Mouse (Mus musculus) embryo, embryonic 11 days (tissue): ENCODE data around the gene Rmnd1.
"Not testable (repeated sequence)": the region's sequence is repeated elsewhere in the genome, so short reads cannot be mapped to it uniquely, and the experiment has no call there.

ENCODE experiments used
- DNase-seq: peaks from one replicate; pipeline ENCODE4 v3.0.0-alpha.2; 2015

Gene Rmnd1

GRCm38 (mm10) chr10:4432123-4432931 lies at the start of gene Rmnd1, which contains the start of gene Armt1:
Rmnd1 (minus strand) TSS chr10:4432388.
Armt1 (plus strand) TSS chr10:4432467.
- peak; percentile 95 for DNase-seq

DNA sequence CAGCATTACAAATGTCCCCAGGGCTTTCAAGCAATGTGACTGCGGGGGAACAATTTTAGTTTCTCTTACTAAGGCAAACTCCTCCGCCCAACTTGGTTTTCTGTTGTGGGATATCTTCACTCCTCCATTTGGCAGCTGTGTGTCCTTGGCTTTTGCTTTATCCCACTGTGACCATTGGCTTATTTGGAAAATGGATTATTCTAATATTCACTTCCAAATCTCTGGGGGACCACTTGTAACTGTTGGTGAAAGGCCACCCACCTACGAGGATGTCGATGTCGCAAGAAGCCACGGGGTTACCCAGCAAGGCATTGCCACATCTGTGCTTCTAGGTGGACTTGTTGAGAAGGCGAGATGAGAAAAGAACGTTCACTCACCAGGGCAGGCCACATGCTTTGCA lies 49.5 kb upstream of the Rmnd1 start:
- no peak for DNase-seq

DNA sequence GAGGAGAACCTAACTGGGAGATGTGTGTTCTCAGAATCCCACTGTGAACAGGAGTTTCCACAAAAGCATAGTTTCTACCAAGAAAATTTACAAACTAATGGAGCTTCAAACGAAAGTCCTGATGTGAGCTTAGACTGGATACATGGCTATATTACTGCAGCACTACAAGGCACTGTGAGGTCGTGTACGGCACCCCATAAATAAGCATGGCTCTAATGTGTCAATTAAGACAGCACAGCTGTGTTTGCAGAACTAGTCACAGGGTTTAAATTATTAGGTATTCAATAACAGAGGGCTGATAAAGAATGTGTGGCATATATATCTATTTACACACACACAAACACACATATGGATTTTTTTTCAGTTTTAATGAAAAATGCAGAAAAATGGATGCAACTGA lies 48.7 kb upstream of the Rmnd1 start:
- no peak for DNase-seq

GRCm38 (mm10) chr10:4476604-4477003 lies 44.4 kb upstream of the Rmnd1 start:
- DNase-seq = no peak

DNA sequence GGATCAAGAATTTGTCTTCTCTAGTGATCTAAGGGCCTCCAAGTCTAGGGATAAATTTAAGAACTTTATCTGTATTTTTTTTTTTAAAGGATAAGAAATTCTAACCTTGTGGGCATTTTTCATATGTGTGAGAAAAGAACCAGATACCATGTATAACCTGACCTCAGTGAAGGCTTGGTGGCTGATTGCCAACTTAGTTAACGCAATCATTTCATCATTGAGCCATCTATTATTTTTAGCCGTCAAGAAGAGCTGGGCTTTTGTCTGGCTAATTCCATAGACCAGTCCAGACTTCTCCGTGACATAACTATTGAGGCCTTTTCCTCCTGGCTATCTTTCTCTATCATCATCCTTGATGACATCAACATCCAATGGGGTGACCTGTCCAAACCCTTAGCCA lies 43.2 kb upstream of the Rmnd1 start:
- no peak for DNase-seq

- no peak for DNase-seq
Observed at GRCm38 (mm10) chr10:4473591-4473993, 41.4 kb upstream of the Rmnd1 start.

DNA sequence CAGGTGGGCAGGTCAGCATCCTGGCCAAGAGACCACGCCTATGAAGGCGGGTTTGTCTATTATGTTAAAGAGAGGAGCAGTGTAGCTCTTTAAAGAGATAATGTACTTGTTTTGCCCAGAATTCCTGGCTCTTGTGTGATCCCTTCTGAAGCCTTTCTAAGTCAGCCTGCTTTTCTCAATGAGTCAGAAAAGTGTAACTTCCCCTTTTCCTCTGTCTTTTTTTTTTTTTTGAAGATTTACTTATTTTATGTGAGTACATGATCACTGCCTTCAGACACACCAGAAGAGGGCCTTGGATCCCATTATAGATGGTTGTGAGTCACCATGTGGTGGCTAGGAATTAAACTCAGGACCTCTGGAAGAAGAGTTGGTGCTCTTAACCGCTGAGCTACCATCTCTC lies 37.2 kb upstream of the Rmnd1 start:
- no peak for DNase-seq

DNA sequence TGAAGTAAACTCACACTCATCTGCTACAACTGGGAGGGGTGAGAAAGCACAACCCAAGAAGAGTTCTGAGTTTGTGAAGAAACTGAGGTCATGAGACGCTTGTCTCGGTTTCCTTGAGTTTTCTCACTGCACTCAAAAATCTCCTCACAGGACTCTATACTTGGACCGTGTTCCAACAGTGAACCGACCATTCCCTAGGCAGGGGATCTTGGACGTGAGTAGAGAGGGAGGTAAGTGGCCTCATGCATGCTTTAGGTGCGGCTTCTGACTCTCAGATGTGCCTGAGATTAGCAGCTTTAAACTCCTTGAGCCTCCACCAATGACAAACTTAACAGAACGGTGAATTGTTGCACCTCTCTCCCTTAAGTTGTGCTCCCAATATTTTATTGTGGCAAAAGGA lies 33.6 kb upstream of the Rmnd1 start:
- no peak for DNase-seq

DNA sequence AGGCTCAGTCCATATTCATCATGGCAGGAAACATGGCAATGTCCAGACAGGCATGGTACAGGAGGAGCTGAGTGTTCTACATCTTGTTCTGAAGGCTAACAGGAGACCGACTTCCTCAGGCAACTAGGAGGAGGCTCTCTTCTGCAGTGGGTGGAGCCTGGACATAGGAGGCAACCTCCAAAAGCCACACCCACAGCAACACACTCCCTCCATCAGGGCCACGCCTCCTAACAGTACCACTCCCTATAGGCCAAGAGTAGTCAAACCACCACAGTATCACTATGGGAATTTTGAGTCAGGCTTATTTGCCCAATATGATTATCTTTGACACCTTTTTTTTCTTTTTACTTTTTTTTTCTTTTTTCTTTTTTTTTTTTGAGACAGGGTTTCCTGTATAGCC lies 28.0 kb upstream of the Rmnd1 start:
- no peak for DNase-seq

GRCm38 (mm10) chr10:4456409-4456808 lies 24.2 kb upstream of the Rmnd1 start:
- DNase-seq = no peak

- no peak for DNase-seq
Observed at GRCm38 (mm10) chr10:4435416-4435815, 3.2 kb upstream of the Rmnd1 start.

- DNase-seq = not testable (repeated sequence)
Observed at GRCm38 (mm10) chr10:4433871-4434270, 1.7 kb upstream of the Rmnd1 start.

- peak; percentile 47 for DNase-seq
Observed at GRCm38 (mm10) chr10:4432996-4433755, 988 bp upstream of the Rmnd1 start.

GRCm38 (mm10) chr10:4431746-4432122 lies 454 bp downstream of the Rmnd1 start:
- no peak for DNase-seq

GRCm38 (mm10) chr10:4430826-4431225 lies 1.4 kb downstream of the Rmnd1 start:
- DNase-seq = no peak

- DNase-seq = no peak
Observed at GRCm38 (mm10) chr10:4430399-4430798, 1.8 kb downstream of the Rmnd1 start.

- no peak for DNase-seq
Observed at GRCm38 (mm10) chr10:4425245-4425644, 6.9 kb downstream of the Rmnd1 start.

DNA sequence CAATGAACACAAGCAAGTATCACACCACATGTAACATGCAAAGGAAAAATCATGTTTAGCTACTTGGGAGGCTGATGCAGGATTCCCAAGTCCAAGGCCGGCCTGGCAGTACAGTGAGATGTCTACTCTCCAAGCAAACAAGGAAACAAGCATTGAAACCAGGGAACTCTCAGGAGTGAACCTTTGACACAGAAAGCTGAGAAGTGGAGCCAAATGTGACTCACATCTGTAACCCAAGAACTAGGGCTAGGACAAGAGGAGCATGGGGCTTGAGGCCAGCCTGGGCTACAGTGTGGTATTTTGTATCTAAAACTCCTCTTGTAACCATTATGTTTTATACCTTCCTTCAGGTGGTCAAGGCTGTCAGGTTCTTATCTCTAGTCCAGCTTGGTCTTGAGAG lies 25.0 kb downstream of the Rmnd1 start:
- DNase-seq = no peak

DNA sequence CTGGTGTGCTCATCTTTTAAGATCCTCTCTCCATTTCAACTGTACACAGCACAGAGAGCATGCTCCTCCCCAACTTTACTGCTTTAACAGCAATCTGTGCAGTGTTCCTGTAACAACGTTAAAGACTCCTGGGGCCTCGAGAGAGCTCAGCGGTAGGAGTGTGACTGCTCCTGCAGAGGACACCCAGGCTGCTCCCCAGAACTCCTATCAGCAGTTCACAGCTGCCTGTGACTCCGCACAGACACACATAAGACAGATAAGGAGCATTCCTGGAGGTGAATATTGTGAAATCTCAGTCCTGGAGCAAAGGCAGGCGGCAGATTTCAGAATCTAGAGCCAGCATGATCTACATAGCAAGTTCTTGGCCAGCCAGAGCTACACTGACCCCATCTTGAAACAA lies 26.7 kb downstream of the Rmnd1 start:
- no peak for DNase-seq

DNA sequence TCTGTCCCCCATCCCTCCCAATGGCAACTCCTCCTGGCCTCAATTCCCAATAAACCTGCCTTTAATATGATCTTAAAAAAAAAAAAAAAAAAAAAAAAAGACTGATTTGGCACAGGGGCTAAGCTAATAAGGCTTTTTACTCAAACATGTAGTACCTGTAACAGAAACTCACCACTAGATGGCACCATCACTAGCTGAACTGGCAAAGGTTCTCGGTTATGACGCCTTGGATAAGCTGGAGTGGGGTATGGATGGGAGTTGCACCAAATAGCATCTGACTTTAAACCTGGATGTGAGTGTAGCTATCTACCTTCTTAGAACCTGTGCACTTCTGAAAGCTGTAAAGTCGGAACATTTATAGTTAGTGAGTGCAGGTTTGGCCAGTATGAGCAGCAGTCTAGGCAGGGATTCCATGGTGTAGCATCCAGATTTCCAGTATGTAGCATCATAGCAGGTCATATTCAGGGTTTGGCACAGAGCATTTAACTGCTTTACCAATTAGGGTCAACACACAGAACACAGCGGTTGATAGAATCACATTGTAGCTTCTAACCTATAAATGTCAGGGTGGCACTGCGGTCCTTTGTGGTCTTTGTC lies 27.2 kb downstream of the Rmnd1 start:
- DNase-seq = peak; percentile 81

GRCm38 (mm10) chr10:4398058-4398457 lies 34.1 kb downstream of the Rmnd1 start:
- no peak for DNase-seq

- DNase-seq = no peak
Observed at GRCm38 (mm10) chr10:4395321-4395720, 36.9 kb downstream of the Rmnd1 start.

DNA sequence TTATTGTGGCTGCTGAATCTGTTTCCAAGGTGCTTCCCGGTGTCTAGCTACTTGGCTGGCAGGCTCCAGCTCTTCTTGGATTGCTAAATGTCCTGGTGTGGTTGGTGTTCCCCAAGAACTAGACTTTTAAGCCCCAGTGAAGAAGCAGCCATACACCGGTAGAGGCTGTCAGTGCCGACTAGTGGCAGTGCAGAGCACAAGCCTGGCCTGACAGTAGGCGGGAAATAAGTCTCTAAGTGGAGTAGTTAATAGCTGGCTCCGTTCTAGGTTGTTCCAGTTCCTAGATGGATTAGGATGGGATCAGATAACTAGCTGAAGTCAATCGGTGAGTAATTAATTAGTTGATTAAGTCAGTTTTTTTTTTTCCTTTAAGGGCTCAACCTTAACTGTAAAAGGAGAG lies 40.3 kb downstream of the Rmnd1 start:
- peak; percentile 34 for DNase-seq

GRCm38 (mm10) chr10:4391076-4391475 lies 41.1 kb downstream of the Rmnd1 start:
- DNase-seq = no peak
